Mouse (Mus musculus): ENCODE data around the gene Syt16.

DNA sequence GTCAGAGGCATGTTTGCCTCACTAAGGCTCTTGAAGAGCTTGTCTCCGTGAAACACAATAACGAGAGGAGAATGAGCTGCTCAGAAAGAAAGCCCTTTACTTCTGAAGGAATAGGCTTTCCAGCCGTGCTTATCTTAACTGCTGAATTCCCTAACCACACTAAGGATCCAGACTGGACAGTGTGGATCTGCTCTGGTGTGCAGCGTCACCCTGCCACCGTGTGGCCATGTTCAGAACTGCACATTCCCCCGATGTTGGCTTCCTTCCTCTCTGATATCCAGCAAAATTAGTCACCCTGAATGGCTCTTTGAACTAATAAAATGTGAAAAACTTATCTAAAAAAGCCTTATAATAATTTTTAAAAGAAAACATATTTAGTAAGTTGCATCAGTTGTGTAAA is 16.3 kb downstream of the Syt16 start:
- TF ChIP-seq TAL1 (IDR thresholded peaks at IDR 0.05; ENCODE audit: low read length): no peak
- TF ChIP-seq GATA1 (IDR thresholded peaks at IDR 0.05; ENCODE audit: low read length): no peak

Measured in erythroblast, embryonic 14.5 days (primary cell).